Mouse (Mus musculus): ENCODE measurements around the gene Gm9844. TPM values are rescaled to one million over a fixed set of nuclear protein-coding genes. Genes with fewer than 3 reads are reported as not detected.
A peak's percentile ranks its signal among the peaks of the same experiment; 100 is the strongest.
"Not testable (repeated sequence)": the region's sequence is repeated elsewhere in the genome, so short reads cannot be mapped to it uniquely, and the experiment has no call there.

The Gm9844 gene
- polyA plus RNA-seq (2017; shearing (Covaris generic)) = 10 to 100 TPM; 14.1 to 61.2 (median 46.0) TPM

DNA sequence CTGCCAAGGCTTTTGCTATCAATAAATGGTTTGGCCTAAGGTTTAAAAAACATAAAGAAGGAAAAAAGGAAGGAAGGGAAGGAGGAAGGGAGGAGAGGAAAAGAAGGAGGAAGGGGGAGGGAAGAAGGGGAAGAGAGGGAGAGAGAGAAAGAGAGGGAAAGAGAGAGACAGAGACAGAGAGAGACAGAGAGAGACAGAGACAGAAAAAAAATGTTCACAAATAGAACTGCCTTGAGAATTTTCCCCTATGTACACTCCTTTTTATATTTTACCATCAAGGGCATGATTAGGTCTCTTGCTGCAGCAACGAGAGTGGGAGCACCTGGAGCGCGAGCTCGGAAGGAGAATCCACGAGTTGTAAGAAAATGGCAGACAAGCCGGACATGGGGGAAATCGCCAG, at the start of gene Gm9844:
TSS of gene Gm9844 (plus strand) at position 301 of the 400 bp plus-strand sequence.
- no peak for ATAC-seq

DNA sequence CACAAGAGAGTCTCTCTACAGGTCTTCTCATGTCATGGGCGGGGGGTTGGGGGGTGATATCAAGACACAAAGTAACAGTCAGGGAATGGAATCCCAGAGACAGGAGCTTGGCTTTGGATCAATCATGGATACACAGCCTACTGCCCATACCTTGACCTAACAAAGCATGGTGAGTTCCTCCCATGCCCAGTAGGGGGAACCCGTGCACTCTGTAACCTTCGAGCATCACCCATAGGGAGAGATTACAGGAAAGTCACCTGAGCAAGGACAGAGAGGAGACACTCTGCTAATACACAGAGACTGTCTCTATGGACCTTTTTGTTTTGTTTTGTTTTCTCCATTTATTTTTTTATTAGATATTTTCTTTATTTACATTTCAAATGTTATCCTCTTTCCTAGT, 44.5 kb upstream of the Gm9844 start:
- ATAC-seq = peak; percentile 68

DNA sequence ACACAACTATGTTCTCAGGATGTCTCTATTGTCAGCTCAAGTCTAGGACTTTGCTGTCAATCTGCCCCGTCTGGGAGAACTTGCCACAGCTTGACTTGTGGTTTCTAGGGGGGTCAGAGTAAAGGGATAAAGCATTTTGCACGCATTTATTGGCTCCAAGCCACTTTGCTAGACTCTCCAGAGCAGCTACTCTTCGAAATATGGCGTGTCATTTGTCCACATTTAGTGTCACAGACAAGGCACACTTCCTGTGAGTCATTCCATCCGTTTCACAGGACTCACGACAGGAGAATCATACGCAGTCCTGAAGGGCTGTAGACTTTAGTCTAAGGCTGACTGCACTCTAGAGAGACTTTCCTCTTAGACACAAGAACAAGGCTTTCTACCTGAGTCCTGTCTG, 37.6 kb upstream of the Gm9844 start:
- no peak for ATAC-seq

DNA sequence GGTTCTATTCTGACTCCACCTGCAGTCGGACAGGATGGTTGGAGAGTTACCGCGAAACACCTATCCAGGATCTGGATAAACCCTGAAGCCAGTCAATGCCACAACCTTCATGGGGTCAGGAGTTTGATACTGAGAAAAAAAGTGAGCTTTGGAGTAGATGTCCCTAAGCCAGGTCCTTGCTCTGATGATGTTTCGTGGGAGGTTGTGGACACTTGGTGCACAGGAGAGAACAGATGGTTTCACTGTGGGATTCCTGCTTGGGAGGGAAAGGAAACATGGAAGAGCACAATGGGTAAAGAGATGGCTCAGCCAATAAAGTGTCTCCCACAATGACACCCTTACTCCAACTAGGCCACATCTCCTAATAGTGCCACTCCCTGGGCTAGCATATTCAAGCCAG, 34.8 kb upstream of the Gm9844 start:
- no peak for ATAC-seq

DNA sequence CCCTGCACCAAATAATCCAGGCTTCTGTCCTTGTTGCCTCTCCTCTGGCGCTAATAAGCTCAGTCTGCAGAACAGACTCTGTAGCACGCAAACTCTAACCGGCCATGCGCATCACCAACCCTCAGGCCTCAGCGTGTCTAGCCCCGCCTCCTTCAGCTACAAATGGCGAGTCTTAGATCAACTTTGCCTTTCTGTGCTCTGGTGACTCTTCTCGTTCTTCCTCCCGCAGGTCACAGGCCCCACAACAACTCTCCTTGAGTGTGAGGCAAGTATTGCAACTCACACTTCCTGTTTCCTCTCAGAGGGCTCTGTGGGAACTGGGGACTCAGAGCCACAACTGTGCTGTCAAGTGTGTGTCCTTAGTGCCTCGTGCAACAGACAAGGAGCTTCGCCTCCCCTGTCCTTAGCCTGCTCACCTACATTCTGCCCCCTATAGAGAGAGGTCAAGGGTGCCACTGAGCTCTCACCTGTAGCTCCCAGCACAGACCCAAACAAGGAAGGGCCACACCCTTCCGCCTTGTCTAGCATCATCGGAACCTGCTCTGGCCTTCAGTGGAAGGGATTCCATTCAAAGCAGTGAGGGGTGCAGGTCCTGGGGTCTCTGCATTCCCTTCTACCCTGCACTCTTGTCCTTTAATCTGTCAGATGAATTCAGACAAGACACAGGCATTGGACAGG, 23.1 kb upstream of the Gm9844 start:
- ATAC-seq = peak; percentile 93

DNA sequence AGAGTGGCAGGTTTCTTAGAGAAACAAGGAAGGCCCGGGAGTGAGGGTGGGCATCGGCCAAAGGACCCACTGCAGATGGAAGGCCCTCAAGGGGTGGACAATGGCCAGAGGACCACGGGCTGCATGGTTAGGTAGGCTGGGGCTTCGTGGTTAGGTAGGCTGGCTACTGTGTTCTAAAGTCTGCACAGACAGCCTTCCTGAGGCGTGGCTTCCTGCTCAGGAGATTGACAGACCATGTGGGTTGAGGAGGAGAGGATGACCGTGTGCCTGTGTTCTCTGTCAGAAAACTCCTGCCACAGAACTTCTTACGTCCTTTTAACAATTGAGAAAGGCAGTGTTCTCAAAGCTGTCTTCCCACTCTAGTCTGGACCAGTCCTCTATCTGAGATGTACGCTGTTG, 22.6 kb upstream of the Gm9844 start:
- no peak for ATAC-seq

DNA sequence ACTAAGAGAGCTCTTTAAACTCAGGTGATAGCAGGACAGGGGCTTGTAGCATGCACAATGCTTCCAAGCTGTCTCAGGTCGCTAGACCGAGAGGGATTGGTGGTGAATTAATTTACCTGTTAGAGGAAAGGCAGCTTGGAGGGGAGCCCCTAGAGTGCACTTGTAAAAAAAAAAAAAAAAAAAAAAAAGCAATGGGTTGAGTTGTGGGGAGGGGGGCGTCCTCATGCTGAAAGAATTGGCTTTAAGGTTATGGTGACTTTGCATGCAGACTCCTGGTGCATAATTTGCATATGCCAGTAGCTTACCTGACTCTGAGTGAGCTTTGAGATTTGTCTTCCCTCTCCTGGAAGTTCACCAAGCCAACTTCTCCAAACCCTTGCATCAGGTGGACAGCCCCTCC, 21.7 kb upstream of the Gm9844 start:
- no peak for ATAC-seq

DNA sequence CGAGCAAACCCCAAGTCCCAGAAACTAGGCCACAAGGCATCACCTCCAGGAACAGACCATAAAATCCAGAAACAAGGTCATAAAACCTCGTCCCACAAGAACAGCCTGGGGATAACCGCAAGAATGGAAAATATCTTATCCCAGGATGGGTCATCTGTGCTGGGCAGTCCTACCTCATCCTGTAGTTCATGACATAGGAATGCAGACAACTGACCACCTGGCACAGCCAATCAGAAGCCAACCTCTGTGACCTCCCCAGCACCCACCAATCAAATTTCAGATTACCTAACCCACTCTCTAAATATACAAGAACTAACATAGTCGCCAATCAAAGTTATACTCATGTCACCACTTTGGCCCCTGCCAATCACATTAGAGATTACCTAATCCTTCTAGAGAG, 21.0 kb upstream of the Gm9844 start:
- no peak for ATAC-seq

DNA sequence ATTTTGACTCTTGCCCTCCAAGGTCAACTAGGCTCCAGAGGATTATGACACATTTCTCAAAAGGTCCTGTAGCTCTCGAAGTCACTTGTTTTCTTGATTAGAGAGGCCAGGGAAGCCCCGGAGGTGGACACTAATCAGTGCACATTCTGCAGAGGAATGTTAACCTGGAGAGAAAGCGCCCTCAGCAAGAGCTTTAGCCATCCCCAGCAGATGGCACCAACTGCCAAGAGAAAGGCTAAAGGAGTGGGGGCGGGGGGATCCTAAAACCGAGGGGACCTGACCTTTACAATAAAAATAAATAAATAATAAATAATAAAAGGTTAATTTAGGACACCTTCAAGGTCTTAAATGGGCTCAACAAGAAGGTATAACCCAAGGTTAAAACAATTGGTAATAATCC, 17.9 kb upstream of the Gm9844 start:
- ATAC-seq = no peak

DNA sequence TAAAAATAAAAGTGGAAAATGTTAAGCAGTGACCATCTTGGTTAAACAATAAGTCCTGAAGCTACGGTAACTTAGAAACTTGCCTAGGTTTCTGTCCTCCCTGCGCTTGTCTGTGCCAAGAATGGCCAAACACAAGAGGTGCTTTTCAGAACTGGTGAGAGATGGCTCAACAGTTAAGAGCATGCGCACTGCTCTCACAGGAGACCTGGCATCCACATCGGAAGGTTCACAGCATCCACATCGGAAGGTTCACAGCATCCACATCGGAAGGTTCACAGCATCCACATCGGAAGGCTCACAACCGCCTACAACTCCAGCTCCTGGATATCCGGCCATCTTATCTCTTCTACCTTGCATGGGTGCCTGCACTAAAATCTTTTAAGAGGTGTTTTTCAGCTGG, 16.8 kb upstream of the Gm9844 start:
- ATAC-seq = no peak

DNA sequence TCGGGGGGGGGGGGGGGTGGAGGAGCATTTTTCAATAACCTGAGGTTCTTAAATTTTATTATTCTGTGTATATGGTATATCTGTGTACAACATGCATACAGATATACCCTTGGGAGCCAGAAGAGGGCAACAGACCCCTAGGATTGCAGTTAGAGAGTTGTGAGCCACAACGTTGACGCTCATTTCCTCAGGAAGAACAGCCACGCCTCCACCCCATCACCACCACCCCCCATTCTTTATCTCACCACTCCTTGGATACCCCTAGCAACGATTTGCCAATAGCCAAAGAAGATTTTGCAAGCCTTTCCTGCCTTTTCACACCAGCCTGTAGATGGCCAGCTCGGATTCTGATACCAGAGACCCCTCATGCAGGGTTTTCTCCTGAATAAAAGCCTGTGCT, 16.3 kb upstream of the Gm9844 start:
- ATAC-seq = no peak

DNA sequence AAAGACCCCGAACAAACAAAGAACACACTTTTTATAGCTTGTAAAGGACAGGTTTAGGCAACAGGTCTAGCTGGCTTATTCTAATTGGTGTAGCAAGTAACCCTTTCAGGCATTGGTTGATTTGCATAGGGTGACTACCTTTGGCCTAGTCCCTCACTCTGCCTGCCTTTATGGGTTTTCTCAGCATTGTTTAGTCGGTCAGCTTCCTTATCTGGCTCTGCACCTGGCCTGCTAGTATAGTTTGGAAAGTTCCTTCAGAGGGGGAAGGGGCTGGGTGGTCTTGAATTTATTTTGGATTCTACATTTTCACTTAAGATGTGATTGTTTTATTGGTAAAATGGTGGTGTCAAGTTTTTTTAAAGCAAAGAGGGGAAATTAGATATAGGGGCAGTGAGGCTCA, 15.4 kb upstream of the Gm9844 start:
- ATAC-seq = not testable (repeated sequence)

DNA sequence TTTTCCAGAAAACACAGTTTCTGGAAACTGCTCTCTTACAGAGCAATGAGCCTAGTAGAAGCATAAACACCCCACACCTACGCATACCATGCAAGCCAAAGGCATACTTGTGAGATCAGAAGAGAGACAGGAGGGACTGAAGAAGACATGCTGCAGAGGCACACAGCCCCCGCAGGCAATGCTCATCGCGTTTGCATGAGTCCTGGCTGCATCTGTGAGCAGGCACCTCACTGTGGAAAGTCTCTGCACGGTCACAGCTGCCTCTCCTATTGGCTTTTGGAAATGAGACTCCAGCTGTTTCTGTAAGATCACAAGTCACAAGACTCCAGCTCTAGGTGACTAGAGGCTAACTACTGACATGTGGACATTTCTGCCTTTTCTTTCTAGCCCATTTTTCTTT, 11.9 kb upstream of the Gm9844 start:
- no peak for ATAC-seq

DNA sequence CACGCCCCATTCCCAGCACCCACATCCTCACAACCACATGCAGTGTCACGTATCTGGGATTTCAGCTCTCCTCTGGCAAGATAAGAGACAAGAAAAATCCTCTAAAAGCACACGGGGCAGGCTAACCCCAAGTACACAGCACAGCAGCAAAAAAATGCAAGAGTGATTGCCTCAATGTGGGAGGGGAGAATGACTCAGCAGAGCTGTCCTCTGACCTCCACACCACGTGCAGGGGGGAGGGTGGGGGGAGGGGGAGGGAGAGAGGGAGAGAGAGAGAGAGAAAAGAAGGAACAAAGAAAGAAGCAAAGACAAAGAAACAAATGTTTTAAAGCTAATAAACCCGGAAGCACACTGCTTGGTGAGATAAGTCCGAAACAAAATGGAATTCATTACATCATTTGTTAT, 11.1 kb upstream of the Gm9844 start:
- ATAC-seq = no peak

DNA sequence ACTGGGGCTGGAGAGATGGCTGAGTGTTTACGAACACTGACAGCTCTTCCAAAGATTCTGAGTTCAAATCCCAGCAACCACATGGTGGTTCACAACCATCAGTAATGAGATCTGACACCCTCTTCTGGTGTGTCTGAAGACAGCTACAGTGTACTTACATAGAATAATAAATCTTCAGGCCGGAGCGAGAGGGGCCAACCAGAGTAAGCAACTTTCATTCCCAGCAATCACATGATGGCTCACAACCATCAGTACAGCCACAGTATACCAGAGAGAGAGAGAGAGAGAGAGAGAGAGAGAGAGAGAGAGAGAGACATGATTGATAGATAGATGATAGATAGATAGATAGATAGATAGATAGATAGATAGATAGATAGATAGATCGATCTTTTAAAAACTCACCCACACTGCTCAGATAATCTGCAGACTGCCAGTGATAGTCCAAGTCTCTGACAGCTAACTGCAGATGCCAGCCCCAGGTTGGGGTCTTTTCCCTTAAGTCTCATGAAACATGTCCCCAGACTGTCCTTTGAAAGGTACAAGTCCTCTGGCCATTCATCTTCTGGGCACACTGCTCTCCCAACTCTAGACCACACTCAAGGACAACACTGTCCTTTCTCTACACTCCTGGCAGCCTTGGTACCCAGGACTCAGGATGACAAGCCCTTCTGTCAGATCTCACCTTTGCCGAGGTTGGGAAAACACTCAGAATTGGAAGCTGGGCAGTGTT, 10.3 kb upstream of the Gm9844 start:
- no peak for ATAC-seq

DNA sequence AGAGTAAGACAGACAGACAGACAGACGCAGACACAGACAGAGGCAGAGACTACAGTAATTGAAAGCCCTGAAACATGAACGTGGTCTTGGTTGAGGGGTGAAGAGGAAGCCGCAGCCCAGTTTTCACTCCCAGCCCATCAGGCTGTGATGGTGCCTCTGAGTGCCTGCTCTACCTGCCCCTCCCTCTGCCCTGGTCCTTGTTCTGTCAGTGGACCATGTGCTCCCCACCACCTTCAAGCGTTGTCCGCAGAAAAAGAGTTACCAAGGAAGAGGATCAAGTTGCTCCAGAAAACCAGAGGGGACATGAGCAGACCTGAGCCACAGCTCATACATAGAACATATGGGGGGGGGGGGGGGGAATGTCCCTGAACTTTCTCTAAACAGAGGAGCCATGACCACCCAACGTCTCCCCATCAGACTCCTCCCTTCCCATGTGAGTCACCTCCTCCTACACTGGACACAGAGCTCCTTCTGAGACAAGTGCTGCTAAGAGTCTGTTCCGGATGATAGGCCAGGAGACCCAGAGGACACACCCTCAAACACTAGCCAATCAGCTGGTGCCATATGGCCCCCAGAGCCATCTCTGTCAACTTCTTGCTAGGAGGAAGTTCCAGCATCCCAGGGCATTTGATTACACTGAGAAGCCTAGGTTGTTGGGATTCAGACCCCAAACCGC, 9.3 kb upstream of the Gm9844 start:
- no peak for ATAC-seq

DNA sequence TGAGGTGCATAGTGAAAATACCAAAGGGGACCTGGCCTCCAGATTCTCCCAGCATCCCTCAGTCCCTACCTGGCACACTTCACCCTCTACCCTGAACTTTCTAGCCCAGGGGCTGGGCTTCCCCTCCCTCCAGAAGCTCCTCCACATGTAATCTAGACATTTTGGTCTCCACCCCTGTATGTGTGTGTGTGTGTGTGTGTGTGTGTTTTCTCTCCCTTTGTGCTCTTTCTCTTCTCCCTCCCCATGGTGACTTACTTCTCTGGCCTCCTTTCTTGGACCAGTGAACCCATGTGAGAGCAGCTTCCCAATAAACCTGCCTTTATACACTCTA, 8.8 kb upstream of the Gm9844 start:
- ATAC-seq = no peak

DNA sequence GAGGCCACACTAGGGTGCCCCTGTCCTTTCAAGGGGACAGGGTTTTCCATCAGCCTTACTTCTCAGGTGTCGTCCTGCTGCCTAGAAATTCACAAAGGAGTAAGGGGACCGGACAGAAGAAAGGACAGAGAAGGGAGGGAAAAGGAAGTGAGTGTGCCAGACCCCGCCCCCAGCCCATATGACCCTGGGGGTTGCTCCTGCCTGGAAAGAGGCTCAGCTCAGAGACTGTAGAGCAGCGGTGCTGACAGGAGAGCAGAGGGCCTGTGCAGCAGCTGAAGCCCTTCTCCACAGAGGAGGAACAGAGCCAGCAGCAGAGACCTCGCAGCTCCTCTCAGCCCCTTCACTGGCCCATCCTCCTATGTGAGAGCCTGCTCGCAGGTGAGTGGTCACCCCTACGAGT, 8.3 kb upstream of the Gm9844 start:
- no peak for ATAC-seq

DNA sequence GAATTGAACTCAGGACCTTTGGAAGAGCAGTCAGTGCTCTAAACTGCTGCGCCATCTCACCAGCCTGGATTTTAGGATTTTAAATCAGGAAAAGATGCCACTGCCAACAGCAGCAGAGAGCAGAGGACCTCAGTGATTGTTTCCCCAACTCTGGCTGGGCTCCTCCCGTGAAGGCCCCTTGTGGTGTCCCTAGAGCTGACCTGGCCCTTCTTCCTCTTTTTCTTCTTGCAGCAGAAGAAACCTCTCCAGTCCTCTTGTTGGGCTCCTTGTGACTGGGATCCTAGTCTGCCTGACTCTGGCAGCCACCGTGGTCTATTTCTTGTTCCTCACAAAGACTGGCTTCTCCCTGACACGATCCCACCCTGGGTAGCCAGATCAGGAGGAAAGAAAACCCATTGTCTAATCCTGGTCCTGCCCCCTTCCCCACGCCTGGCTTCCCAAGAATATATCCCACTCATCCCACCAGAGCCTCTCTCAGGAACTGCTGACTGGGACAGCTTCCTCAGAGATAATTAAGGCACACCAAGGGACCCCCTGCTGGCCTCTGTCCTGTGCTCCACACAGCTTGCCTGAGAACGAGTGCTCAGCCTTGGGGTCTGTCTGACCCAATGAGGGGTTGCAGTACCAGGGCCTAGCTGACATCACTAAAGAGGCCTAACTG, 5.4 kb upstream of the Gm9844 start:
- no peak for ATAC-seq

DNA sequence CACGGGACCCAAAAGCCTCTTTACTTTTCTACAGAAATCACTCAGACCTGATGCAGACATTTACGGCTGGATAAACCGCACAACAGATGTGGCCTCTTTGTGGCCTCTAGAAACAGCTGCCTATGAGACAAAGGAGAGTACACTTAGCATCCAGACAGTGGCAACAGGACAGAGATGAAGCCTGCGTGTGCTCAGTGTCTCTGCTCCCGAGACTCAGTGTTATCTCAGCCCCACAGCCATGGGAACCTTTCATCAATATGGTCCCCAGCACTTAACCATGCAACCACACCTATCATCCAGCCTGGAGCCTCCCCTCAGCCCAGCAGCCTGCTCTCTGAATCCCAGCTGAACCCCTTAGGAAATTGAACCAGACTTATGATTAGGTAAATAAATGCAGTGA, 2.8 kb upstream of the Gm9844 start:
- ATAC-seq = no peak

DNA sequence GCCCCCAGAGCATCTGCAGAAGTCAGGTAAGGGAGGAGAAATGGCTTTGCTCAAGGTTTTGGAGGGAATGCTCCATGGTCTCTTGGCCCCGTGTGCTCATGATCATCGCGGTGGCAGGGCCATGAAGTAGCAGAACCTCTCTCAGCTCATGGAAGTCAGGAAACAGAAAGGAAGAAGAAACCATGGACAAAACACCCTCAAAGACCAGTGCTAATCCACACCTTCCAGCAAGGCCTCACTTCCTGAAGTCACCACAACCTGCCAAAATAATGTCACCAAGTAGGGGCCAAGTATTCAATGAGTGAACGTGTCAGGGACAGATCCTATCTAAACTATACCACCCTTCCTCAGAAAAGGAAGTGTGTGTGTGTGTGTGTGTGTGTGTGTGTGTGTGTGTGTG, 840 bp downstream of the Gm9844 start:
- no peak for ATAC-seq

DNA sequence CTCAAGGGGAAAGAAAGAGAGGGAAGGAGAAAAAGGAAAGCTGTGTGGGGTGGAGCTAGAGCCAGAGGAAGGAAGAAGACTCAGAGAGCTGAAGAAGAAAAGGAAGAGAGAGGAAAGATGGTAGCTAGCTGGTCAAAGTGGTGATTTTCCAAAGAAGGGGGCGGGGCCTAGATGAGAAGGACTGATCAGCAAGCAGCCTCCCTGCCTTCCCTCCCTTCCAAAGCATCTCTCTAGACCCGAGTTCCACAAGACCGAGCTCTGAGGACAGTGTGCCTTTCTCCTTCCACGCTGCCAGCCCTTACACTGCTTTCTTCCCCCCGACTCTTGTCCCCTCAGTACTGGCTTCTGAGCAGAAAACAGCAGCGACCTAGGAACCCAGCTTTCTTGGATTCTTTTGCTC, 2.1 kb downstream of the Gm9844 start:
- no peak for ATAC-seq

DNA sequence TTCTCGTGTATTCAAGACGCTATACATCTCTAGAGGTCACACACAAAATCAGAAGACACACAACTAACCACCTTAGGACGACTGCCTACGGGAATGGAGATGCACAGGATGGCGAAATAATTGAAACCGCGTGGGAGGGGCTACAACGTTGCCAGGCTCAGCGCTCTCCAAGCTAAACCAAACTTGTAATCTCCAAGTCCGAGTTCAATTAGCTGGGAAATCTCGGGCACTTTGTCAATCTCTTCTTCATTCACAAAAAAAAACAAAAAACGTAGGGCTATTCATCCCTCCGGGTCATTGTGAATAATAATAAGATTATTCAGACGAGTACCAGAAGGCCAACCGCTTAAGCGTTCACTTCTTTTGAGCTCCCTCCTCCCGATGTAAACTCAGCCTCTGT, 7.1 kb downstream of the Gm9844 start:
- no peak for ATAC-seq

Data from inflammation-experienced regulatory T-cells, adult 6 months (primary cell).